Mouse (Mus musculus) heart, adult 18-20 months (tissue): ENCODE results near the gene Mmp9. TPM values are rescaled to one million over a fixed set of nuclear protein-coding genes. Genes with fewer than 3 reads are reported as not detected.

Source experiments
- DNase-seq, 2 experiments: peaks; one replicate each; pipeline ENCODE4 v3.0.0; 2021 to 2022; ENCODE audit warnings: mixed read lengths in 1 of 2
- total RNA-seq, 2 experiments: library from RNA; stranded (reverse); gene quantifications; 2 replicates each; pipeline ENCODE4 v1.2.3; 2021

Gene Mmp9
- total RNA-seq, 2 experiments from 2014 or later = 1.3 to 1.6 TPM

DNA sequence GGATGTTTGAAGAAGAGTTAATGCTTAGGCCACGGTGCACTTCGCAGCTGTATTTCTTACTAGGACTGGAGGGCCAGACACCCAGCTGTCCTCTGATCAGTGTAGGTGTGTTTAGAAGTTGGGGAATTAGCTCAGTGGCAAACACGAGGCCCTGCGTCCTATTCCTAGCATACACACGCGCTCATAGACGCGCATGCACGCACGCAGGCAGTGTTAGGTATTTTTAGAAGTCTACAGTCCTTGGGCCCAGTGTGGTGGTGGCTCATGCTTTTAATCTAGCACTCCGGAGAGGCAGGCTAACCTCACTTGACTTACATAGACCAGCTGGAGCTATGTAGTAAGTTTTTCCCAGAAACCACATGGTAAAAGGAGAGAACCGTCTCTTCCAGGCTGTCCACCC lies 28.4 kb upstream of the Mmp9 start:
- peak in 1 of 2 experiments; percentile 77 for DNase-seq

DNA sequence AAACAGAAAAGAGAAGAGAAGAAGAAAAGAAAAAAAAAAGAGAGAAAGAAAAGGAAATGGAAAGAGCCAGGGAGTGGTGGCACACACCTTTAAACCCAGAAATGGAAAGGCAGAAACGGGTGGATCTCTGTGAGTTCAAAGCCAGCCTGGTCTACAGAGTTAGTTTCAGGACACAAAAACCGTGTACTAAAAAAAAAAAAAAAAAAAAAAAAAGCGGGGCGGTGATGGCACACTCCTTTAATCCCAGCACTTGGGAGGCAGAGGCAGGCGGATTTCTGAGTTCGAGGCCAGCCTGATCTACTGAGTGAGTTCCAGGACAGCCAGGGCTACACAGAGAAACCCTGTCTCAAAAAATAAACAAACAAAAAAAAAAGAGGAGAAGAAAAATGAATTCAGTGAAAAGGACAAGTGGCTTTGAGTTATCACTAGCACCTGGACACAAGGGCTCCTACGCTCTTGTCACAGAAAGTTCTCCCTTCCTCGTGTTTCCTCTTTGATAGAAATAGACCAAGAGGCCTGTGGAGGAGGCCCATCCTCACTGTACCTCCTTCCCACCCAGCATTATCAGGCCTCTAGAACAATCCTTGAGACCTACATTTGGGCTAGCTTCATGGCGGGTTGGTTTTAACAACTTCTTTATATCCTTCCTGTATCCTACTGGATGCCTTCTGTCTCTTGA lies 27.7 kb upstream of the Mmp9 start:
- no peak for DNase-seq

DNA sequence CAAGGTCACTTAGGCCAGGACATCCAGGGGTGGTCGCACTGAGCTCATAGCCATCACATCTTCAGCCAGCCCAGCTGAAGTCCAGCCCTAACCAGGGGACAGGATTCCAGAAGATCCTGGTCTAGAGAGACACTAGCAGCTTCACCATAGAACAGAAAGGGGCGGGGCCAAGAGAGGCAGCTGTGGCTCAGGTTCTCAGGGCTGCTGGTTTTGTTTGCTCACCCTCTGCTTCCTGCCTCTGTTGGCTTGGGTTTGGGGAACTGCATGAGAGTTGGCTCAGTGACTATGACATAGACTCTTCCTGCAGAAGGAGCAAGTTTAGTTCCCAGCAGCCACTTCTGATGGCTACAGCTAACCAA lies 27.2 kb upstream of the Mmp9 start:
- DNase-seq = peak; percentile 50 to 78

DNA sequence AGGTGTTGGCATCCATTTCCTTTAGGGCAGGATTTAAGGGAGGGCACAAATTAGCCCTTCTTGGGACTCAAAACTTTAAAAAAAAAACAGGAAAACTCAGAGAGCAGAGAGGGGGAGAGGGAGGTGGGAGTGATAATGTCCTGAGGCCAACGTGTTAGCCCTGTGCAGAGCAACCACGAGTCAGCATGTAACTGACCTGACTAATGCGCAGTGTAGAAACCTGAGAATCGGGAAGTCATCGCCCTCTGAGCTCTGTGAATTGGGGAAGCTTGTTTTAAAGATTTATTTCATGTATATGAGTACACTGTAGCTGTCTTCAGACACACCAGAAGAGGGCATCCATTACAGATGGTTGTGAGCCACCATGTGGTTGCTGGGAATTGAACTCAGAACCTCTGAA lies 23.8 kb upstream of the Mmp9 start:
- no peak for DNase-seq

DNA sequence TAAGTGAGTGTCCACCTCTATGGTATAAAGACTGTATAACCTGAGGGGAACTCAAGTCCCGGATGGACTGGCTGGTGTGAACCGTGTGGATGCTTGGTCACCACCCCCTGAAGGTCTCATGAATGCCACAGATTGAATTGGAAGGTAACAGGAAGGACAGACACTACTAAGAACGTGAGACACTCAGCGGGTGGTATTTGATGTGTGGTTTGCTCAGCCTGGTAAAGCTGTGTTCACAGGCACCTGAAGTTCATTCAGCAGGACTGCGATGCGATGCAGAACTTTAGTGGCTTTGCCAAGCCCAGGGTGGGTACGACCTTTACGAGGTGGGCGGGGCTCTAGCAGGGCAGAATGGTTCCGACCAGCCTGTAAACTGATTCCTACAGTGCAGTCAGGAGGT lies 23.2 kb upstream of the Mmp9 start:
- DNase-seq = no peak

DNA sequence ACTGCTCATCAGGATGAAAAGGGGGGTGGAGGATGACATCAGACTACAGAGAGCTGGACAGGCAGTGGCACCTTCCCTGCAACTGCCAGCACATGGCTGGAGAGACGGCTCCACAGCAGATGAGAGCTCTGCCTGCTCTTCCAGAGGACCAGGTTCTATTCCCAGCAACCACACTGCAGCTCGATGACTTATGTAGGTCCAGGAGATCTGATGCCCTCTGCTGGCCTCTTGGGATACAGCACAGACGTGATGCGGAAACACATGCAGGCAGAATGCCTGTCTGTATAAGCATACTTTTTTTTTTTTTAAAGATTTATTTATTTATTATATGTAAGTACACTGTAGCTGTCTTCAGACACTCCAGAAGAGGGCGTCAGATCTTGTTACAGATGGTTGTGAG lies 22.3 kb upstream of the Mmp9 start:
- DNase-seq = no peak

DNA sequence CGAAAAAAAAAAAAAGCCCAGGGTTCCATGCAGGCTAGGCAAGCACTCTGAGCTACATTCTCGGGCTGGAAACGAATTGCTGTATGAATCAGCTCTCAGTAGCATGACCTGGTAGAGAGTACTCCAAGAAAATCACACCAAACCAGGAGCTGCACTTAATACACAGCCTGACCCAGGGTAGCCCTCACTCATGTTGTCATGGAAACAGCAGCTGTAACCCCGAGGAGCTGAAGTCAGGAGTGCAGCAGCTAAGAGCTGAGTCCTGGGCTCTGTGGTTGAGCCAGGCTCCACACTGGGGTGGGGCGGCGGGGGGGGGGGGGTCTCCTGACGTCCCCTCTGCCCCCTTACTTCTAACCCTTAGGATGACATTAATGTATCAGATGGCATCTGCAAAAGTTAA lies 18.6 kb upstream of the Mmp9 start:
- no peak for DNase-seq

DNA sequence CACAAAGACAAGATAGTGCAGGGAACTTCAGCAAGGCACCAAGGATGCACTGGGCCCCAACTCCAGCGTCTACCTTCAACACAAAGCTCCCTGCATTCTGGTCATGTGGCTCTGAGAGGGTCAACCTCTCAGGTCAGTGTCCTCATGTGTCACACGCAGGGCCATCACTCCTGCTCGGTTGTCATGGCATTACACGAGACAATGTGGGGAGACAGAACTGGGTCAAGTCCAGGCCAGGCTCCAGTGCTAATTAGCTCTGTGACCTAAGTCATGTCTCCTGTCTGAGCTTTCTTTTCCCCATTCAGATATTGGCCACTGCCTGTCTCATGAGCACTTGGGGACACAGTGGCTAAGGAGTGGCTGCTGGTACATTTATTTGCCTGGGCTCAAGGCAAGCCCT lies 17.3 kb upstream of the Mmp9 start:
- DNase-seq = no peak

DNA sequence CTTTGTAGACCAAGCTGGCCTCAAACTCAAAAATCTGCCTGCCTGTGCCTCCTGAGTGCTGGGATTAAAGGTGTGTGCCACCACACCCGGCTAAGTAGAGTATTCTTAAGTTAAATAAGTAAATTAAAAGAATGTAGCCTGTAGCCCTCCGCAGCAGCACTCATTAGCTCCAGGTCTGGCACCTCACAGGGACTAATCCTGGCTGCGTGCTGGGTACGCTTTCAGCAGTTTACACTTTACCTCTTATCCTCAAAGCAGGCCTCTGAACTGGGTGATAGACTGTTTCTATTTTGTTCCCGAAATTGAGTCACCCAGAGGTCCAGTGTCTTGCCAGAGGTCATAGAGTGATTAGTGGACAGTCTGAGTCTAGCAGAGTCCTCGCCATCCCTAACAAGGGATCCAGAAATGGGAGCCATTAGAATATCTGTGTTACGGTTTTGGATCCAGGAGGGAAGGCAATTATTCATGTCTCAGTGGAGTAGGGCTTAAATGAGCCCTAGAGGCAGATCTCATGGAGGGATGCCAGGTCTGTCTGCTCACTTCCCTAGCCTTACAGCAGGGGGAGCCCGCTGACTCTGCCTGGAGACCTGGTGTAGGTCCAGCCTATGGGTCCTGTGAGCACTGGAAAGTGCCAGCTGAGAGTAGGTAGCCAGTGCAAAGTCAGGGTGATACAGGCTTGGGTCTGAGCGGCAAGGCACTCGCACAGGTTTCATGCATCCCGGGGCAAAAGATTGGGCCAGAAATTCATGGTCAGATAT lies 16.3 kb upstream of the Mmp9 start:
- DNase-seq = peak; percentile 91 to 96

DNA sequence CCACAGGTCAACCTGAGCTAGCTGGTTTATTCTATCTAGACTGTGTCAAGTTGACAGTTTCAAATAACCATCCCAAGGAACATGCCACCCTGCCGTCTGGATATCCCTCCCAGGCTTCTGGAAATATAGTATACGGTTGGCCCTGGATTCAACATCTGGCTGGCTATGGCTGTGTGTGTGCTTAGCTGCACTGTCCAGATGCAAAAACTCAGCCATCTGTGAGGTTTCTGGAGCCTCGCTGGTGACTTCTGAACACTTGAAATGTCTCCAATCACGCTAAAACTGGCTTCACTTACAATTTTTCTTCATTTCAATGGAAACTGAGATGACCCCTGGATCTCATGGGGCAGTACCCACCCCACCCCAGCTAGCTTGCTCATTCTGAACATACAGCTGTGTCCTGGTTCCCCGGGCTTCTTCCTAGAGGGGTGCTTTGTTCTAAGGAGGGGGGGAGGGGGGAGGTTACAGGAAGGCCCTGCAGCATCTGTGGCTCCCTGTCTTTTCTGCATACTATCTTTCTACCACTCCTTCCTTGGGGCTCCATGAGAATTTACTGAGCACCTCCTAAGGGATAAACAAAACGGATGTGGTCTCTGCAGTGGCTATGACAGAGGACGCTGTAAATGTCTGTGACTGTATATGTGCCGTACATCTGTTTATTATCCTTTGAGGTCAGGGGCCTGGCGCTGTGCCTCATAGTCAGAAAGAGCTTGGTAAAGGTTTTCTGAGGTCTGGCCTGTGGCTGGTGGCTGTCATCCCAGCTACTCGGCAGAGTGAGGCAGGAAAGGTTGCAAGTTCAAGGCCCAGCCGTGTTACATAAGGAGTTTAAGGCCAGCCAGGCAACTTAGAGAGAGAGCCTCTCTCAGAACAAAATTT lies 9.6 kb upstream of the Mmp9 start:
- peak in 1 of 2 experiments; percentile 20 for DNase-seq

DNA sequence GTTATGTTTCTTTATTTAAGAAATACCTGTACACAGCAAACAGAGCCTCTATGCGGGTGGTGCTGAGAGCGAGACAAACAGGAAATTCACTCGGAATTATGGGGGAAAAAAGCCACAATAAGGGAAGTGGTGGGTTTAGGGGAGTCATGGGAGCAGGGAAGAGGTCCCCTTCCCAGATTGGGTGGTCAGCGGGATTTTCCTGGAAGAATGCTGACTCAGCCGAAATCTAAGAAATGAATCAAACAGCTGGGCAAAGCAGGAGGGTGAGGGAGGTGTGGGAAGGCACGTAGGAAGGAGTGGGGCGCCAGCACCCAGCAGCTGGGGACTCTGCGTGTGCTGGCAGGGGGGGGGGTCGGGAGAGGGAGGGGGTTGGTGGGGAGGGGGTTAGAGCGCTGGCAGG lies 7.0 kb upstream of the Mmp9 start:
- DNase-seq = no peak

DNA sequence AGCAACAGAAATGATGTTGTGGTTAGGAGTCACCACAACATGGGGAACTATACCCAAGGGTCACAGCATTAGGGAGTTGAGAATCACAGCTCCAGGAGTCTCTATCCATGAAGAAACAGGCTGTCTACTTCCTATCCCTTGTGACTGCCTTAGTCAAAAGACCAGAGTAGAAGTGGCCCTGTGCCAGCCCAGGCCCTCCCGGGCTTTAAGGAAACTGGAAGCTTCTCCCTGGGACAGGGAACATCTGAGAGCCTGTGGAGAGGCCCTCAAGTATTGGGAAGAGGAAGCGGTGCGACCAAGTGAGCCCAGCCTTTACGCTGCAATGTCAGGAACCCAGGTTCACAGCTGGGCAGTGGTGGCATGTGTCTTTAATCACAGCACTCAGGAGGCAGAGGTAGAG lies 4.6 kb upstream of the Mmp9 start:
- DNase-seq = no peak

DNA sequence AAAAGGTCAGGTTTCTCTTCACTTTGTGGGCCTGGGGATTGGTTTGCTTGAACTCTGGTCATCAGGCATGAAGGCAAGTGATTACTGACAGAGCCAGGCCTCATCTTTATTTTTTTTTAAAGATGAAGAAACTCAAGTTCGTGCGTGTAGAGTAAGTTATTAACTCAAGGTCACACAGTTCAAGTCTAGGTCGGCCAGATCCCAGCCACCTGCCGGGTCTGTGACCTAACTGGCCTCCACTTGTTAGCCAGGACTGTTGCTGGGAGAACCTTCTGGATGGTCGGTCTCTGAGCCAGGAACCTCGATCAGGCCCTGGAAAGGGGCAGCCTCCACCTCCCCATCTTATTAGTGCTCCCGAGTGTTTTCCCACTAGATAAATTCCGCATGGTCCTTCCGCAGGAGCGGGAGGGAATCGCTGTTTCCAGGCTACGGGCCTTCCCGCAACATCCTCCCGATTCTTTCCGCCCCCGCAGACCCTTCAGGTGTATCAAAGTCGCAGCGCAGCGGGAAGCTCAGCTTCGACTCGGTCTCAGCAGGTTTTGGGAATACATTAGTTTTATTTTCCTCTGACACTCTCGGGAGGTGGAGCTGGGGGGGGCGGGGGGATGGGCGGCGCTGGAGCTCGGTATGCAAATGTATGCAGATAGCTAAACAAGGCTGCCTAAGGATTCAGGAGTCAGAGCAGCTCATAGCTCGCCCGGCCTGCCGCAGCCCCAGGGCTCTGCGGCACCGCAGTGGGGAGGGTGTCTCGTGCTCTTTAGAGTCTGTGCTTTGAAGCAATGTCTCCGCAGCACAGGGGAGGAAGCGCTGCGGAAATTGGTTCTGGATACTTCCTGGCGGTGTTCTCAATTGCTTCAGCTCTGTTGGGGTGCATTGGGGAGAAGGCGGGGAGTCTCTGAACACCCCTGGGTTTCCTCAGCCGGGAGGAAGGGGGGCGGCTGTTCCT lies 2.2 kb upstream of the Mmp9 start:
- peak; percentile 43 to 44 for DNase-seq

DNA sequence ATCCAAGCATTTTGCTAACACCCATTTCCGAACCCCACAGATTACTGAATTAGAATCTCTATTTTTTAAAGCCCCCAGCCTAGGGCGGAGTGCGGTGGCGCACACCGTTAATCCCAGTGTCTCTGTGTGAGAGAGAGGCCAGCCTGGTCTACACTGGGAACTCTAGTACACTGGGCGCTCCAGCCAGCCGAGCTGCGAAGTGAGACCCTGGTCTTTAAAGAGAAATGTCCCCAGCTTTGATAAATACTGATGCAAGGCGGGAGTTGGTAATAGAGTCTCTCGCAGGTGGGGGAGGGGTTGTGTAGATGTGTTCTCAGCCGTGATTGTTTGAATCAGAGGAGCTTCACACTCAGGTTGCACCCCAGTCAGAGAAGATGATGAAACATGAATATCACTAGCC lies 1.5 kb upstream of the Mmp9 start:
- DNase-seq = no peak

DNA sequence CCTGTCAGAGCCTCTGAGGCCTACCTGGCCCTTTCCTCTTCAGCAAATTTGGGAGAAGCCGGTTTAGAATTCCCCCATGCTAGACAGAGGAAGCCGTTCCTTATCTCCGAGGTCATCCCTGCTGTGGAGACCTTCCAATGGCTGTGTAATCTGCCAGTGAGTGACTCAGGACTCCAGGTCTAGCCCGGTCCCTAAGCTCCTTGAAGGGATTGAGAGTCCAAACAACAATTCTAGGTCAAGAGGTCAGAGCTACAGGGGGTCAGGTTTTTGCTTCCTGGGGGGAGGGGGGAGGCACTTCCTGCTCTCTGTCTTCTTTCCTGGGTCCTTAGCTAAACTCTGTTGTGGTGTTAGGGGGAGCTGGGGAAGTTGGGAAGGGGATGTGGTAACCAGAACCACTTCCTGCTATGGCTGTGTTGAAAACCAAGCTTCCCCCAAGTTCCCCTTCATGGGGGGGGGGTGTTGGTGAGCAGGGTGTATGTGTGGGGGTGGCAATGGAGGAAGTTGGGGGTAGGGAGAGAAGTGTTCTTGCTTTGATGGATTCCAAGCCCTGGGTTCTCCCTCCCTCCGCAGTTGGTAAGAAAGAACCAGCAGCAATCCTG lies 2.2 kb downstream of the Mmp9 start:
- peak in 1 of 2 experiments; percentile 67 for DNase-seq

DNA sequence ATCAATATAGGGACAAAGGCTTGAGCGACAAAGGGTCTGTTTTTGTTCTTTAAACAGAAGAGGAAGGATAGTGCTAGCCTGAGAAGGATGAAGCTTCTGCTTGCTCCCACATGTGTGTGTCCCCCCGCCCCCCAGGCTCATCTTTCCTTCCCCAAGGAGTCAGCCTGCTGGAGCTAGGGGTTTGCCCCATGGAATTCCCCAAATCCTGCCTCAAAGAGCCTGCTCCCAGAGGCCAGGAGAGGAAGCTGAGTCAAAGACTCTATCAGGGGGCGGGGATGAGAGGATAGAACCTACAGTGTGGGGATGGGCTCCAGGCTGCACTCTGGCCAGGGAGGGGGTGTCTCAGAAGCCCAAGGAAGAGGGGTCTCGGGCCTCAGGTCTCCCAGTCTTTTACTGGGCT lies 6.9 kb downstream of the Mmp9 start:
- no peak for DNase-seq

DNA sequence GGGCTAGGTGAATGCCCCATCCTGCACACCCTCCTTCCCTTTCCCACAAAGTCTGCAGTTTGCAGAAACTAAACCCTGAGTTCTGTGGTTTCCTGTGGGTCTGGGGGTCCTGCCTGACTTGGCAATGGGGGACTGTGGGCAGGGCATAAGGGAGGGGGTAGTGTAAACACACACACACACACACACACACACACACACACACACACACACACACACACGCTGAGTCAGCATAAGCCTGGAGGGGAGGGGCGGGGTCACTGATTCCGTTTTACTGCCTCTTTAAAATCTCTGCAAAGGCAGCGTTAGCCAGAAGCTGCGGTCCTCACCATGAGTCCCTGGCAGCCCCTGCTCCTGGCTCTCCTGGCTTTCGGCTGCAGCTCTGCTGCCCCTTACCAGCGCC lies 7.3 kb downstream of the Mmp9 start:
- DNase-seq = no peak

DNA sequence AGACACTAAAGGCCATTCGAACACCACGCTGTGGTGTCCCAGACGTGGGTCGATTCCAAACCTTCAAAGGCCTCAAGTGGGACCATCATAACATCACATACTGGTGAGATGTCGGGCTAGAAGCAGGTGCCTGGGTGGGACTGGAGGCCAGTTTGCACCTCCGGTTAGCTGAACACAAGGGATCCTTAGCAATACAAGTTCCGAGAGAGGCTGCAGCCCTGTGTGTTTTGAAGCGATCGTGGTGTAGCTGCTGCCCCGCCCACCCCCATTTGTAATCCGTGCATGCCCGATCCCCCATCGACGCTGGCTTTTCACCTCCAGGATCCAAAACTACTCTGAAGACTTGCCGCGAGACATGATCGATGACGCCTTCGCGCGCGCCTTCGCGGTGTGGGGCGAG lies 8.4 kb downstream of the Mmp9 start:
- no peak for DNase-seq

DNA sequence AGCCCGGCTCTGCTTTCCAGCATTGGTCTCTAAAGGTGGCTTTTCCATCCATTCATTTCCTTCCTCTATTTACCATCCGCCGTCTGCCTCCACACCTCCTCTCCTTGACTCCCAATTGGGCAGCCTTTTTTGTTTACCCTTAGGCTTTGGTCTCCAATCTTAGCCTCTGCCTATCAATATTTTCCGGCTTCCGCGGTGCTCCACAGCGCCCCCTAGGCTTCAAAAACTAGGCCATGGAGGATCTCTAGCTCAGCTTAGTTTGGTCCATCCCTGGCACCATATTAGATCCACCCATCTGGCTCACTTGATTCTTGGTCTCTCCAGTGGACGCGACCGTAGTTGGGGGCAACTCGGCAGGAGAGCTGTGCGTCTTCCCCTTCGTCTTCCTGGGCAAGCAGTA lies 9.9 kb downstream of the Mmp9 start:
- no peak for DNase-seq

DNA sequence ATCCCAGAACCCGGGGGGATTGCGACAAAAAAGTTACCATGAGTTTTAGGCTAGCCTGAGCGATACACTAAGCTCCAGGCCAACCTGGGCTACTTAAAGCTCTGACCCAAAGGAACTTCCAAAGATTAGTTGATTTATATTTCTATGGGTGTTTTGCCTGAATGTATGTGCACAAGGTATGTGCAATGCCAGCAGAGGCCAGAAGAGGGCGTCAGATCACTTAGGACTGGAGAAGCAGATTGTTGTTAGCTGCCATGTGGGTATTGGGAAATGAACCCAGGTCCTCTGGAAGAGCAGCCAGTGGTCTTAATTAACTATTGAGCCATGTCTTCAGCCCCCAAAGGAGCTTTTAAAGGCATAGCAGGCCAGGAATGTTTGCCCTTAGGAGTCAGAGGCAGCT lies 11.2 kb downstream of the Mmp9 start:
- DNase-seq = no peak

DNA sequence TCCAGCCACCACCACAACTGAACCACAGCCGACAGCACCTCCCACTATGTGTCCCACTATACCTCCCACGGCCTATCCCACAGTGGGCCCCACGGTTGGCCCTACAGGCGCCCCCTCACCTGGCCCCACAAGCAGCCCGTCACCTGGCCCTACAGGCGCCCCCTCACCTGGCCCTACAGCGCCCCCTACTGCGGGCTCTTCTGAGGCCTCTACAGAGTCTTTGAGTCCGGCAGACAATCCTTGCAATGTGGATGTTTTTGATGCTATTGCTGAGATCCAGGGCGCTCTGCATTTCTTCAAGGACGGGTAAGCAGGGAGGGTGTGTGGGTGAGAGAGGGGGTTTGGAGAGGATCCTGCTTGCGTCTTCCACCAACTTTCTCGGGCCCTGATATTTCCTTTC lies 11.9 kb downstream of the Mmp9 start:
- DNase-seq = no peak

DNA sequence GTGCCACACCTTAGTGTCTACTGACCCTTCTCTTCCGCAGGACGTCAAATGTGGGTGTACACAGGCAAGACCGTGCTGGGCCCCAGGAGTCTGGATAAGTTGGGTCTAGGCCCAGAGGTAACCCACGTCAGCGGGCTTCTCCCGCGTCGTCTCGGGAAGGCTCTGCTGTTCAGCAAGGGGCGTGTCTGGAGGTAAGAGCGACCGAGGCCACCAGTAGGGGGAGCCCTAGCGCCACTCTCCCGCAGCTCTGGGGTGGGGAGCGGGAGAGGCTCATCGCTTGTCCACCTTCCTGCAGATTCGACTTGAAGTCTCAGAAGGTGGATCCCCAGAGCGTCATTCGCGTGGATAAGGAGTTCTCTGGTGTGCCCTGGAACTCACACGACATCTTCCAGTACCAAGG lies 12.6 kb downstream of the Mmp9 start:
- peak; percentile 70 to 81 for DNase-seq
